Mouse (Mus musculus) MEL (cell line): ENCODE results near the gene Slc4a2. TPM values are rescaled to one million over a fixed set of nuclear protein-coding genes. Genes with fewer than 3 reads are reported as not detected.
A peak's percentile ranks its signal among the peaks of the same experiment; 100 is the strongest.

ENCODE experiments used
- DNase-seq: peaks from one replicate; pipeline ENCODE4 v3.0.0; 2011; ENCODE audit warnings: low read depth, low spot score
- H3K27ac ChIP-seq: 2 replicates; pipeline ENCODE4 v1.5.1; 2012; ENCODE audit warnings: low read depth, mild to moderate bottlenecking, control low read depth, low read length, moderate library complexity; ENCODE audit not compliant: control insufficient read depth
- H3K27me3 ChIP-seq, 2 experiments: fragments of 150-350 bp in 1 of 2; sonication (generic) in 1 of 2; 2 replicates each; pipeline ENCODE4 v1.6.1; 2012; ENCODE audit warnings: low read length in 2 of 2, mild to moderate bottlenecking in 2 of 2, improper control_type of control experiment in 1 of 2, moderate library complexity in 1 of 2; ENCODE audit not compliant: insufficient read depth in 2 of 2, control insufficient read depth in 1 of 2
- H3K36me3 ChIP-seq, 2 experiments: 2 replicates each; pipeline ENCODE4 v1.6.1; 2012 to 2014; ENCODE audit warnings: low read length in 2 of 2, improper control_type of control experiment in 1 of 2, inconsistent platforms in 1 of 2, mild to moderate bottlenecking in 1 of 2; ENCODE audit not compliant: insufficient read depth in 2 of 2, control insufficient read depth in 1 of 2
- H3K4me1 ChIP-seq, 2 experiments: fragments of 150-350 bp in 1 of 2; sonication (generic) in 1 of 2; 2 replicates each; pipeline ENCODE4 v1.6.1; 2012; ENCODE audit warnings: low read length in 2 of 2, improper control_type of control experiment in 1 of 2, mild to moderate bottlenecking in 1 of 2; ENCODE audit not compliant: insufficient read depth in 2 of 2, control insufficient read depth in 1 of 2
- H3K4me3 ChIP-seq, 2 experiments: fragments of 150-350 bp in 1 of 2; sonication (generic) in 1 of 2; 2 replicates each; pipeline ENCODE4 v1.5.1; 2012; ENCODE audit warnings: low read depth in 2 of 2, low read length in 2 of 2, mild to moderate bottlenecking in 2 of 2, moderate library complexity in 2 of 2, control low read depth in 1 of 2, improper control_type of control experiment in 1 of 2; ENCODE audit not compliant: control insufficient read depth in 1 of 2, insufficient read depth in 1 of 2
- H3K79me2 ChIP-seq: 2 replicates; pipeline ENCODE4 v1.6.1; 2012; ENCODE audit warnings: mild to moderate bottlenecking, low read length, moderate library complexity; ENCODE audit not compliant: control insufficient read depth, poor library complexity, insufficient read depth
- H3K9ac ChIP-seq: 2 replicates; pipeline ENCODE4 v1.6.1; 2012; ENCODE audit warnings: low read depth, mild to moderate bottlenecking, control low read depth, low read length, moderate library complexity; ENCODE audit not compliant: control insufficient read depth, poor library complexity, severe bottlenecking
- H3K9me3 ChIP-seq: fragments of 150-350 bp; sonication (generic); replicated peaks from 2 replicates; pipeline ENCODE4 v1.6.1; 2012; ENCODE audit warnings: mild to moderate bottlenecking, low read length, improper control_type of control experiment, moderate library complexity; ENCODE audit not compliant: insufficient read depth
- CTCF ChIP-seq, 3 experiments: IDR thresholded peaks in 2 of 3; conservative IDR thresholded peaks in 1 of 3; 2 replicates each; pipeline ENCODE4 v1.5.1; 2011 to 2012; ENCODE audit warnings: low read length in 3 of 3, low read depth in 2 of 3, mild to moderate bottlenecking in 2 of 3, improper control_type of control experiment in 1 of 3, inconsistent platforms in 1 of 3, mixed read lengths in 1 of 3, moderate library complexity in 1 of 3; ENCODE audit not compliant: control insufficient read depth in 1 of 3, insufficient read depth in 1 of 3, poor library complexity in 1 of 3, severe bottlenecking in 1 of 3
- E2F4 ChIP-seq: IDR thresholded peaks from 2 replicates; pipeline ENCODE4 v1.6.1; 2011; ENCODE audit warnings: low read depth, low read length, improper control_type of control experiment, borderline replicate concordance
- ELF1 ChIP-seq: IDR thresholded peaks from 2 replicates; pipeline ENCODE4 v1.6.1; 2014; ENCODE audit warnings: low read depth, mild to moderate bottlenecking, inconsistent platforms, low read length, improper control_type of control experiment, moderate library complexity
- EP300 ChIP-seq, 2 experiments: IDR thresholded peaks; 2 replicates each; pipeline ENCODE4 v1.6.1; 2011; ENCODE audit warnings: improper control_type of control experiment in 2 of 2, low read length in 2 of 2, low read depth in 1 of 2, mild to moderate bottlenecking in 1 of 2
- ETS1 ChIP-seq: IDR thresholded peaks from 2 replicates; pipeline ENCODE4 v1.6.1; 2012; ENCODE audit warnings: low read depth, mild to moderate bottlenecking, inconsistent platforms, low read length, improper control_type of control experiment, moderate library complexity
- GATA1 ChIP-seq: IDR thresholded peaks from 2 replicates; pipeline ENCODE4 v1.6.1; 2011; ENCODE audit warnings: low read depth, low read length, improper control_type of control experiment
- KAT2A ChIP-seq: conservative IDR thresholded peaks from 2 replicates; pipeline ENCODE4 v1.6.1; 2012; ENCODE audit warnings: low read depth, low read length, improper control_type of control experiment, inconsistent platforms
- MAFK ChIP-seq: IDR thresholded peaks from 2 replicates; pipeline ENCODE4 v1.6.1; 2011; ENCODE audit warnings: low read depth, mild to moderate bottlenecking, low read length, improper control_type of control experiment, borderline replicate concordance
- MAX ChIP-seq: IDR thresholded peaks from 2 replicates; pipeline ENCODE4 v1.6.1; 2011; ENCODE audit warnings: low read length, improper control_type of control experiment
- MAZ ChIP-seq: IDR thresholded peaks from 2 replicates; pipeline ENCODE4 v1.6.1; 2012; ENCODE audit warnings: low read depth, mild to moderate bottlenecking, inconsistent platforms, low read length, improper control_type of control experiment
- MXI1 ChIP-seq: IDR thresholded peaks from 2 replicates; pipeline ENCODE4 v1.6.1; 2011; ENCODE audit warnings: mild to moderate bottlenecking, low read depth, low read length, improper control_type of control experiment
- MYB ChIP-seq: IDR thresholded peaks from 2 replicates; pipeline ENCODE4 v1.6.1; 2011; ENCODE audit warnings: mild to moderate bottlenecking, low read depth, low read length, improper control_type of control experiment
- MYC ChIP-seq: IDR thresholded peaks from 2 replicates; pipeline ENCODE4 v1.6.1; 2011; ENCODE audit warnings: low read depth, mild to moderate bottlenecking, low read length, improper control_type of control experiment, moderate library complexity
- POLR2AphosphoS2 ChIP-seq: IDR thresholded peaks from 2 replicates; pipeline ENCODE4 v1.6.1; 2011; ENCODE audit warnings: low read length, improper control_type of control experiment
- RCOR1 ChIP-seq: IDR thresholded peaks from 2 replicates; pipeline ENCODE4 v1.6.1; 2012; ENCODE audit warnings: low read depth, mild to moderate bottlenecking, inconsistent platforms, low read length, improper control_type of control experiment
- SIN3A ChIP-seq: IDR thresholded peaks from 2 replicates; pipeline ENCODE4 v1.6.1; 2012; ENCODE audit warnings: low read length, improper control_type of control experiment, inconsistent platforms
- SMC3 ChIP-seq: IDR thresholded peaks from 2 replicates; pipeline ENCODE4 v1.6.1; 2011; ENCODE audit warnings: low read depth, low read length, improper control_type of control experiment
- TAL1 ChIP-seq: IDR thresholded peaks from 2 replicates; pipeline ENCODE4 v1.6.1; 2012; ENCODE audit warnings: mild to moderate bottlenecking, inconsistent platforms, low read length, moderate library complexity, mixed read lengths
- TBP ChIP-seq: IDR thresholded peaks from 2 replicates; pipeline ENCODE4 v1.8.0; 2011; ENCODE audit warnings: low read depth, low read length, improper control_type of control experiment
- TCF12 ChIP-seq: IDR thresholded peaks from 2 replicates; pipeline ENCODE4 v1.6.1; 2014; ENCODE audit warnings: low read depth, mild to moderate bottlenecking, inconsistent platforms, low read length, improper control_type of control experiment, moderate library complexity
- USF1 ChIP-seq: IDR thresholded peaks from 2 replicates; pipeline ENCODE4 v1.6.1; 2014; ENCODE audit warnings: low read depth, mild to moderate bottlenecking, inconsistent platforms, low read length, improper control_type of control experiment, moderate library complexity
- USF2 ChIP-seq, 2 experiments: IDR thresholded peaks; 2 replicates each; pipeline ENCODE4 v1.6.1; 2011 to 2012; ENCODE audit warnings: improper control_type of control experiment in 2 of 2, low read length in 2 of 2, borderline replicate concordance in 1 of 2, inconsistent platforms in 1 of 2, low read depth in 1 of 2, mild to moderate bottlenecking in 1 of 2; ENCODE audit not compliant: insufficient read depth in 1 of 2
- ZMIZ1 ChIP-seq: IDR thresholded peaks from 2 replicates; pipeline ENCODE4 v1.6.1; 2012; ENCODE audit warnings: low read depth, mild to moderate bottlenecking, inconsistent platforms, low read length, improper control_type of control experiment, moderate library complexity
- polyA plus RNA-seq, 2 experiments: library from polyadenylated mRNA; stranded (reverse) in 1 of 2; unstranded in 1 of 2; fragments of >175 nt in 1 of 2; fragments of >200 nt in 1 of 2; gene quantifications; 2 replicates each; pipeline versions ENCODE4 v1.2.1 to v1.2.4; 2012; ENCODE audit warnings: low replicate concordance in 2 of 2, low read depth in 1 of 2; ENCODE audit not compliant: insufficient read length in 2 of 2, insufficient read depth in 1 of 2, missing spikeins in 1 of 2
- total RNA-seq: library from RNA; depleted of rRNA; stranded (reverse); fragments of 300-350 nt; gene quantifications from 2 replicates; pipeline ENCODE4 v1.2.3, GENCODE M21; 2012

The Slc4a2 gene
- total and polyA plus RNA-seq, 3 experiments, result 20.9 to 56.3 TPM; not detected in 1

DNA sequence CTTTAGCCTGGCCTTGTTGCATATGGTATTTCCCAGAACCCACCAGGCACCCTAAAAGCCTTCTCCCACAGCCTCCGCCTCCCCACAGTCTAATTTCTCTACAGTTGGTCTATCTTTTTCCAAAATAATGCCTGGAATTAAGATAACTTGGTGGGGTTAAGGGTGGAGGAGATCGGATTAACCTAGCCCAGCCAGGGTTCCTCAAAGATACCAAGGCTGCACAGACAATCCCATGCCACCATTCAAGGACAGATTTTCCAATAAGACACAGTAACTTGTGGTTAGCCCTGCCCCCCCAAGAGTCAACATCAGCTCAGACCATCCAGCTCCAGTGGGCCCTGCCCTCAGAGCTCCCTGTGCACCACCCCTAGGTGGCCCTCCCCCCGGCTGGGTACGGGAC, 43.1 kb upstream of the Slc4a2 start:
- peak; percentile 84 for TF ChIP-seq ETS1
- peak; percentile 96 for TF ChIP-seq GATA1
- TF ChIP-seq RCOR1, result peak; percentile 97
- peak; percentile 94 for TF ChIP-seq MYB
- TF ChIP-seq ELF1, result no peak; the same call in 1 of the 2 replicates
- peak; percentile 79 for TF ChIP-seq TAL1
- no peak for TF ChIP-seq MAX
- TF ChIP-seq MAFK, result peak; percentile 16; the same call in 1 of the 2 replicates
- peak; percentile 30; the same call in 1 of the 2 replicates for TF ChIP-seq POLR2AphosphoS2
- no peak for TF ChIP-seq USF1
- peak; percentile 92 for TF ChIP-seq SIN3A
- TF ChIP-seq KAT2A, result no peak
- TF ChIP-seq USF2 (IDR thresholded peaks at IDR 0.05; ENCODE audit: borderline replicate concordance in 1 of 2, insufficient read depth in 1 of 2, low read depth in 1 of 2, low read length in 2 of 2), result no peak
- TF ChIP-seq EP300 (IDR thresholded peaks at IDR 0.05; ENCODE audit: low read depth in 1 of 2, low read length in 2 of 2), result peak; percentile 95 to 98
- TF ChIP-seq MYC, result 0 out of 2 replicates have a peak, but pooled peaks have one; percentile 56
- no peak for TF ChIP-seq ZMIZ1
- TF ChIP-seq MXI1, result no peak; the same call in 1 of the 2 replicates
- TF ChIP-seq TBP, result peak; percentile 66
- no peak for TF ChIP-seq SMC3
- TF ChIP-seq E2F4, result no peak
- TF ChIP-seq MAZ, result peak; percentile 53
- peak; percentile 97 for TF ChIP-seq TCF12
- no peak for TF ChIP-seq CTCF (IDR thresholded peaks at IDR 0.05 in 2 of 3, conservative IDR thresholded peaks at IDR 0.05 in 1 of 3; ENCODE audit: control insufficient read depth in 1 of 3, insufficient read depth in 1 of 3, low read depth in 2 of 3, low read length in 3 of 3, poor library complexity in 1 of 3, severe bottlenecking in 1 of 3)
- H3K36me3 ChIP-seq, result peaks cover 0 to 52% of the 10 kb centered on the region in 2 experiments; a peak in 2 of 4 replicates
- no peaks in the 10 kb centered on the region for H3K27me3 ChIP-seq
- DNase-seq, result peak; percentile 89
- no peaks in the 10 kb centered on the region; the same call in 1 of the 2 replicates for H3K79me2 ChIP-seq
- H3K9me3 ChIP-seq, result no peaks in the 10 kb centered on the region
- H3K4me3 ChIP-seq, result peak overlapping the region in 1 of 2 experiments; percentile 18; a peak in 1 of 4 replicates
- peak overlapping the region; percentile 77; the same call in 1 of the 2 replicates for H3K27ac ChIP-seq
- H3K9ac ChIP-seq, result peak overlapping the region; percentile 48
- H3K4me1 ChIP-seq, result peaks cover 22 to 72% of the 10 kb centered on the region in 2 experiments
